Mouse (Mus musculus) testis, adult 2 months (tissue): ENCODE measurements around the gene Mical3.

Source experiments
- CTCF ChIP-seq: fragments of 200-500 bp; IDR thresholded peaks from 2 replicates; pipeline ENCODE4 v1.5.1; 2012; ENCODE audit warnings: low read depth, mild to moderate bottlenecking, inconsistent platforms, low read length, moderate library complexity; ENCODE audit not compliant: control insufficient read depth, insufficient read depth, insufficient replicate concordance
- POLR2A ChIP-seq: fragments of 200-500 bp; IDR thresholded peaks from 2 replicates; pipeline ENCODE4 v1.6.1; 2012; ENCODE audit warnings: low read depth, mild to moderate bottlenecking, inconsistent platforms, low read length, moderate library complexity; ENCODE audit not compliant: control insufficient read depth

DNA sequence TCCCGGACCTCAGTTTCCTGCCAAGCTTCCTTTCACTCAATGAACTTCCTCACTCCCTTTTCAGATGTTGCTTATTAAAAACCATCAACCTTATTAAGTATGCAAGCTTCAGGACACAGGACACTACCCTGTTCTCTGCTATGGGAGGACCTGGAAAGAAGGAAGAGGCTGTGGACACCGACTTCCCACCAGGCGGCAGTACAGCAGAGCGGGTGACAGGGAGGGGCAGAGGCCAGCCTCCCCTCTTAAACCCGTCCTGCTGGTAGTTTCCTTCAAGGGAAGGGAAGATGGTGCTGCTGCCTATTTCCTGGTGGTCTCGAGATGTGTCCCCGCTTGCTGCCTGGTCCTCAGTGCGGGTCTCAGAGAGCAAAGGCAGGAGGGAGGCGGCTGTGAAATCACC, 117.0 kb downstream of the Mical3 start:
- TF ChIP-seq POLR2A (no peak), CTCF (peak; percentile 36; the same call in 1 of the 2 replicates)
